Mouse (Mus musculus) kidney, adult 2 months (tissue): ENCODE measurements around the gene Pik3c2b.

Source experiments
- CTCF ChIP-seq: fragments of 200-500 bp; conservative IDR thresholded peaks from 2 replicates; pipeline ENCODE4 v1.5.1; 2011; ENCODE audit warnings: low read depth, mild to moderate bottlenecking, control low read depth, low read length, moderate library complexity, mixed read lengths; ENCODE audit not compliant: insufficient read depth, insufficient read length
- POLR2A ChIP-seq: fragments of 200-500 bp; IDR thresholded peaks from one replicate; pipeline ENCODE4 v1.6.1; 2011; ENCODE audit warnings: low read depth, low read length, control low read depth

DNA sequence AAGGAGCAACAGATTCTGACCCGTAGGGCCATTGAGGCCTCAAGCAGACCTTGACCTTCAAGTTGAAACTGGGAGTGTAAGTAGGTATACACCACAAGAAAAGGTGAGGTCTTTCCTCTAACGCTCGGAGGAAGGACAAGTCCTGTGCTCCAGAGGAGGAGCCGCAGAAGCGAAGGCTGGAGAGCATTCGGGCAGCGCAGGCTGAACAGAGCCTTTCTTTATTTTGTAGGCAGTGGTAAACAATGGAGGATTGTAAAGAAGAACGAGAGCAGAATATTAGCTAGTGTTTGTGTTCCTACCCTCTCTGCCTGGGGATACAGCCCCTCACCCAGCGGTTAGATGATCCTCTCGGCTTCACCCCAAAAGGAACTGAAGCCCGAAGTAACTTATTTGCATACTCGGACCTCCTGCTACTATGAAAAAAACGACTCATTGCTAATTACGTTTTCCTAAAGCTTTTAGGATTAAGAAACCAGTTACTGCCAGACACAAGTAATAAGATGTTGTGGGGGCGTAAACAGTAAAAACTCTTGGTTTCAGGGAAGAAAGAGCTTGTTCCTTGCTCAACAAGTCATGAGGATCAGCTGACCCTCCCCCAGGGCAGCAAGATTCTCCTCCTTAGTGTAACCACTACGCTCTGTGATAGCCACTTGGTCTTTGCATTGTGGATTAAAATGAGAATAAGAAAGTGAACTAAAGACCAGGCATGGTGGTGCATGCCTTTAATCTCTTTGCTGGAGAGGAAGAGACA, 84.2 kb downstream of the Pik3c2b start:
- TF ChIP-seq POLR2A = no peak
- TF ChIP-seq CTCF = no peak
